Mouse (Mus musculus) layer of hippocampus, adult 9-11 months (tissue): ENCODE results near the gene Cpa2.

Experiments
- DNase-seq: peaks from one replicate; pipeline ENCODE4 v3.0.0; 2022

Gene Cpa2

GRCm38 (mm10) chr6:30549231-30549761, 7.9 kb downstream of the Cpa2 start:
- no peak for DNase-seq

- DNase-seq: no peak
Observed at GRCm38 (mm10) chr6:30550496-30551192, 9.3 kb downstream of the Cpa2 start.

DNA sequence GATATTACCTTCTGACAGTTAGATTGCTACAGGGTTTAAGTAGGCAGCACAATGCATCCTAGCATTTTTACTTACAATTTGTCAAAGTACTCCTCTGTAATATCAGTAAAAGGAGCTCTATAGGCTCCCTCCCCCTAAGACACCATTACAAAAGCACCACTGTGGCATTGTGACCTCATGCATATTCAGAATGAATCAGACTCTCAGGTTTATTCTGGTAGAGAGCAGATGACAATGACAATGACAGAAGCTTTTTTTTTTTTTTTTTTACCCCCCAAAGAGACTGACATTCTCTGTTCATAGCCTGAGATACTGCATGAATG, 9.8 kb downstream of the Cpa2 start:
- DNase-seq: no peak

GRCm38 (mm10) chr6:30551644-30552580, 10.5 kb downstream of the Cpa2 start:
- no peak for DNase-seq

DNA sequence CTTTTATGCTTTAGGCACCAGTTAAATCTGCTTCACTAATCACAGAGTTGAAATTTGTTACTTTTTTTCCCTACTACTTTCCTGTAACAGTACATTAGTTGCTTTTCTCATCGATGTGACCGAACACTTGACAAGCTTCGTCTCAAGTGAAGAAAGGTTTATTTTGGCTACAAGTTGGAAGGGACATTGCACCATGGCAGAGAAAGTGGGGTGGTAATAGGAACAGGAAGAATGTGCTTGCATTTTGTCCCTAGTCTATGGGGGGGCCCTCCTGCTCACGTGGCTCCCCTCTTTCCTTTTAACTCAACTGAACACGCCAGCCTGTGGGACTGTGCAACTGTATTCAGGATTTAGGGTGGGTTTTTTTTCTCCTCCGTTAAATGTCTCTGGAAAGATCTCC, 11.2 kb downstream of the Cpa2 start:
- no peak for DNase-seq

- DNase-seq: no peak
Observed at GRCm38 (mm10) chr6:30553381-30554010, 12.1 kb downstream of the Cpa2 start.

DNA sequence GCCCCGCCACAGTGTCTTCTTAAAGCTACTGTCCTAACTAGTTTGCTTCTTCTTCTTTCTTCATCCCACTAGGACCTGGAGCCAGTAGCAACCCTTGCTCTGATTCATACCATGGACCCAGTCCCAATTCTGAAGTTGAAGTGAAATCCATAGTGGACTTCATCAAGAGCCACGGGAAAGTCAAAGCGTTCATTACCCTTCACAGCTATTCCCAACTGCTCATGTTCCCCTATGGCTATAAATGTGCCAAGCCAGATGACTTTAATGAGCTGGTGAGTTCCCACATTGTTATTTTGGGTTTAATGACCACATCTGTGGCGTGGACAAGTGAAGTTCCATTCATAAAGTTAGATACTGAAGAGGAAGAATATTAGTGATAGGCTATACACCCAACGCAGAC, 12.7 kb downstream of the Cpa2 start:
- DNase-seq: no peak

- no peak for DNase-seq
Observed at GRCm38 (mm10) chr6:30554621-30555170, 13.3 kb downstream of the Cpa2 start.

DNA sequence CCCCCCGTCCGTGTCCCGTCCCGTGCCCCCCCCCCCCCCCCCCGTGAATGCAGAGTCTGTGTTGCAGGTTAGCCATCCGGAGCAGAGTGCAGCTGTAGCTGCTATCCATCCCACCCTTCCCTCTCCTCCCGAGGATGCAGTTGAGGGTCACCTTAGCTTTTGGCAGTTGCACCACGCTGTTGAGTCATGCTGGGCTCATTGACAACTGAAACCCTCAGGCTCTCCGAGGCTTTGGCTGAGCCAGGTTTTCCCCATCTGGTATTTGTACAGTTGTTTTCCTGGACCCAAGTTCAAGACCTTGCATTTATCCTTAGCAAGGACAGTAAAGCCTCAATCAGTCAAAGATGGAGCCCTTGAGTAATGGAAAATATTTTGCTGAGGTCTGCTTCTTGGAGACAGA, 14.7 kb downstream of the Cpa2 start:
- DNase-seq: no peak

DNA sequence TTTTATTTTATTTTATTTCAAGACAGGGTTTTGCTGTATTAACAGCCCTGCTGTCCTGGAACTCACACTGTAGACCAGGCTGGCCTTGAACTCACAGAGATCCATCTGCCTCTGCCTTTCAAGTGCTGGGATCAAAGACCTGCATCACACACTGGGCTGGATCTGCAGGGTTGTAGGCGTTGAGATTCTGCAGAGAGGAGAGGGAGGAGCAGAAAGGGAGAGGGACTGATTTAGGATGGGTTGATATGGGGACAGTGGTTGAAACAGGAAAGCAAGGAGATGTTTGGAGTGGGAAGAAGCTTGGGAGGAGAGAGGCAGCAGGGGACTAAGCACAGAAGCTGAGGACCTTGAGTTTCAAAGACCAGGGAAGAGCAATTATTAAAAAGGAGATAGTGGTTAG, 18.3 kb downstream of the Cpa2 start:
- DNase-seq: no peak

- no peak for DNase-seq
Observed at GRCm38 (mm10) chr6:30562132-30562531, 20.8 kb downstream of the Cpa2 start.

DNA sequence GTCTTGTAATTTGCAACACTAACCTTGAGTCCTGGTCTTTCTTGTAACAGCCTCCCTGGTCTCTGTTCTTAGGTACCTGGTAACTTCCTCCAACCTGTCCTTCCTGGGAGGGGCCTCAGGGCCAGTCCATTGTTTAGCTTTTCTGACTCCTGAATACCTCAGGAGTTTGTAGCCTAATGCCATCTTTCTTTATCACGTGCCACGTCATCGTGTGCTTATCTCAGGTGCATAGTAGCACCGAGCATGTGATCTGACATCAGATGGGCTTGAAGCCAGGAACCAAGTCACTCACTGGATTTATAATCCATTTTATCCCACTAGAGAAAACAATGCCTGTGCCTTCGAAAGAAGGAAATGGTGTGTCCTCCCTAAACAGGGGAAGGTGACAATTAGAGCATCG, 22.2 kb downstream of the Cpa2 start:
- DNase-seq: no peak

- no peak for DNase-seq
Observed at GRCm38 (mm10) chr6:30564051-30564450, 22.7 kb downstream of the Cpa2 start.

DNA sequence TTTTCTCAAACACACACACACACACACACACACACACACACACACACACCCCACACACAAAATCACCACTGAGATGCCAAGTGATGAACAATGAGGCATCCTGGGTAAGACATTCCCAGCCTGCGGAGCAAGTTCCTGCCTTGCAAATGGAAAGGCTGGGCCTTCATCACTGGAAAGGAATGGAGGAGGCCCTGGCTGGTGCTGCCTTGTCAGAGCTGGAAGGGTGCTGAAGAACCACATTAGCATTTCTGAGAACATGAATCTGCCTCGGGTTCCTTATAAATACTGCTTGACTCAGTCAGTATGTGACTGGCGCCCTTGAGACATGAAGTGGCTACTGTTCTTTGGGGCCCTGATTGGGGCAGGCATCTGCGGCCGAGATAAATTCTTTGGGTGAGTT, 26.7 kb downstream of the Cpa2 start, which contains the start of gene Cpa4:
Gene Cpa4, plus strand, starts transcription at position 301 of the 400 bp plus-strand sequence.
- no peak for DNase-seq

DNA sequence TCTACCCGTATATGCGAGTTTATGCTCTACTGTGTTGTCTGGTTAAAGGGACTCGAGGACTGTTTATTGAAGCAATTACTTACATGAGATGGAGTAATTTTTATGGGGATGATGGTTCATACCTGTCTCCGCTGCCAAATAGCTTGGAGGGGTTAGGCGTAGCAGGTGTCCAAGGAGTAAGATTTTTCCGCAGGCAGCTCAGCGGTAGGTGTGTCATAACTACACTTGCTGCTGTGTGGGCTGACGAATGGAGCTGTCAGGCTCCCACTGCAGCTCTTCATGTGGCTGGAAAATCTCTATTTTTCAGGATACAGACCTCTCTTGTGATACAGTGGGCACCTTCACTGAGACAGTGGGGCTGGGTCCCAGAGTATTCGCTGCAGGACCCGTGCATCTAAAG, 27.9 kb downstream of the Cpa2 start:
- no peak for DNase-seq

DNA sequence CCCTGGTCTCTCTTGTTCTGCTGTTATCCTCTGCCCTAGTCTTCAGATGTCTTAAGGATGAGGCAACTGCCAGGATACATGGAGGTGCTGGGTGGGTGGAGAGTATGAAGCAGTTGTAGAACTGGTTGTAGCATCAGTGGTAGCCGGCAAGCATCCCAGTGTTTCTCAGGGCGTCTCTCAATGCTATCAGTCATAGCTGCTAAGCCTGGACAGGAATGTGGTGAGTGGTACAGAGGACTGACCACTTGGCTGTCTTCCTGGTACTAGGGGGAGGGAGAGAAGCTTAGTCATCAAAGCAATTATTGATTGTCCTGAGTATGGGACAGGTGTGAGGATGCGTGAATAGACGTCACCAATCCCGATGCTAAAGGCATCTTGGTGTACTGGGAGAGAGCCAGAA, 28.6 kb downstream of the Cpa2 start:
- no peak for DNase-seq

- DNase-seq: peak; percentile 87
Observed at GRCm38 (mm10) chr6:30572456-30573311, 31.3 kb downstream of the Cpa2 start.

- DNase-seq: no peak
Observed at GRCm38 (mm10) chr6:30573380-30573779, 32.0 kb downstream of the Cpa2 start.

- DNase-seq: no peak
Observed at GRCm38 (mm10) chr6:30574945-30575344, 33.6 kb downstream of the Cpa2 start.

DNA sequence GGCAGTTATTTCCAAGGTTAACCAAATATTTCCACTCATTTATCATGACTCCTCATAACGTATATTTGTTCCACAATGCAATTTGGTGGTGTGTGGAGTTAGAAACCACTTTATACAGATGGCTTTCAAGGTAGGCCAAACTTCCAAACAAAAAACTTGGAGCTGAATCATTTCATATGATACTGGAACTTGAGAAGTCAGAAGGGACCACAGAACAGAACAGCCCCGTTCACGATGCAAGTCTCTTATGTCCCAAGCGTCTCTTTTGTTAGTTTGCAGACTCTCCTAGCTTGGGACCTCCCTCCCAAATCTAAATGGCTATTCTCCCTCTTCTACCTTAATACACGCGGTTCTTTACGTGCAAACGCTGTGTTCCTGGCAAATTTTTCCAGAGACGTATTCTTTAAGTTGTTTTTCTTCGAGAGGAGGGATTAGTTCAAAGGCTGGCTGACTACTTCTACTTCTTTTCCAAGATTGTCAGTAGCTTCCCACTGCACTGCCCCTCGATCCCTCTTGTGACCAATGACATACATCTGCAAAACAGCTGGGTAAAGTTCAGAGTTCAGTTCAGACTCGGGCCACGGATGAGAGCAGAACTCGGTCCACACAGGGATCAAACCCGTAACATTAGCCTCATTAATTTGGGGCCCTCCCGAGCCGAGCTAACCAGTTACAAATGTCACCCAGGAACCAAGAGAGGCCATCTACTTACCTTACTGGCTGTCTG, 35.3 kb downstream of the Cpa2 start:
- no peak for DNase-seq
